Mouse (Mus musculus) midbrain, embryonic 13.5 days (tissue): ENCODE results near the gene Zdhhc1. TPM values are rescaled to one million over a fixed set of nuclear protein-coding genes. Genes with fewer than 3 reads are reported as not detected.

ENCODE experiments used
- ATAC-seq: fragments of 200-750 bp; cut with Nextera tagmentation; 2 replicates; pipeline ENCODE4 v1.8.0; 2017; ENCODE audit warnings: mild to moderate bottlenecking, moderate TSS enrichment, moderate library complexity
- H3K27ac ChIP-seq: fragments of 300-500 bp; sonication (generic); 2 replicates; pipeline ENCODE4 v1.5.1; 2015; ENCODE audit warnings: inconsistent platforms, mild to moderate bottlenecking, moderate library complexity
- H3K27me3 ChIP-seq: fragments of 300-500 bp; sonication (generic); 2 replicates; pipeline ENCODE4 v1.6.1; 2015; ENCODE audit warnings: mild to moderate bottlenecking, inconsistent platforms
- H3K36me3 ChIP-seq: fragments of 300-500 bp; sonication (generic); 2 replicates; pipeline ENCODE4 v1.6.1; 2015; ENCODE audit warnings: mild to moderate bottlenecking, inconsistent platforms
- H3K4me1 ChIP-seq: fragments of 300-500 bp; sonication (generic); replicated peaks from 2 replicates; pipeline ENCODE4 v1.6.1; 2015; ENCODE audit warnings: inconsistent platforms
- H3K4me2 ChIP-seq: fragments of 300-500 bp; sonication (generic); replicated peaks from 2 replicates; pipeline ENCODE4 v1.6.1; 2015; ENCODE audit warnings: moderate library complexity, mild to moderate bottlenecking, inconsistent platforms
- H3K4me3 ChIP-seq: fragments of 300-500 bp; sonication (generic); replicated peaks from 2 replicates; pipeline ENCODE4 v1.5.1; 2015; ENCODE audit warnings: mild to moderate bottlenecking, inconsistent platforms
- H3K9ac ChIP-seq: fragments of 300-500 bp; sonication (generic); replicated peaks from 2 replicates; pipeline ENCODE4 v1.6.1; 2015; ENCODE audit warnings: mild to moderate bottlenecking, inconsistent platforms
- H3K9me3 ChIP-seq: fragments of 300-500 bp; sonication (generic); 2 replicates; pipeline ENCODE4 v1.6.1; 2016; ENCODE audit warnings: mild to moderate bottlenecking, inconsistent platforms
- WGBS: fragments of 180-500 bp; shearing (Covaris S2); methylation state at CpG from one replicate; pipeline ENCODE4 v1.1.7; 2015; 5-methylcytosine and 5-hydroxymethylcytosine counted together
- polyA plus RNA-seq: library from polyadenylated mRNA; unstranded; fragments of >200 nt; fragmentation: Nextera tagmentation; extraction: Ambion mirVana; gene quantifications from 2 replicates; pipeline ENCODE4 v1.2.1, GENCODE M21; 2015

The Zdhhc1 gene
- polyA plus RNA-seq, 1 experiment from 2014 or later: 31.3 TPM

GRCm38 (mm10) chr8:105531774-105532173 lies 35.1 kb upstream of the Zdhhc1 start:
- no peaks in the 10 kb centered on the region for H3K9me3 ChIP-seq
- H3K9ac ChIP-seq: no peak overlapping the region
- no peak overlapping the region for H3K27ac ChIP-seq
- H3K4me3 ChIP-seq: no peak overlapping the region
- peaks cover 59% of the 10 kb centered on the region for H3K36me3 ChIP-seq
- H3K4me2 ChIP-seq: no peak overlapping the region
- ATAC-seq: no peak
- peaks cover 17% of the 10 kb centered on the region for H3K4me1 ChIP-seq
- H3K27me3 ChIP-seq: no peaks in the 10 kb centered on the region
- WGBS: 65% methylated on average over 2 of the region's 2 CpGs

- Histone ChIP-seq H3K4me3 (no peak overlapping the region), H3K27me3 (no peaks in the 10 kb centered on the region), H3K4me1 (peaks cover 17% of the 10 kb centered on the region), H3K4me2 (no peak overlapping the region), H3K9me3 (no peaks in the 10 kb centered on the region), H3K27ac (no peak overlapping the region), H3K36me3 (peaks cover 53% of the 10 kb centered on the region), H3K9ac (no peak overlapping the region)
- WGBS: 79% methylated on average over 3 of the region's 3 CpGs
- no peak for ATAC-seq
Observed at GRCm38 (mm10) chr8:105529271-105529670, 32.6 kb upstream of the Zdhhc1 start.

DNA sequence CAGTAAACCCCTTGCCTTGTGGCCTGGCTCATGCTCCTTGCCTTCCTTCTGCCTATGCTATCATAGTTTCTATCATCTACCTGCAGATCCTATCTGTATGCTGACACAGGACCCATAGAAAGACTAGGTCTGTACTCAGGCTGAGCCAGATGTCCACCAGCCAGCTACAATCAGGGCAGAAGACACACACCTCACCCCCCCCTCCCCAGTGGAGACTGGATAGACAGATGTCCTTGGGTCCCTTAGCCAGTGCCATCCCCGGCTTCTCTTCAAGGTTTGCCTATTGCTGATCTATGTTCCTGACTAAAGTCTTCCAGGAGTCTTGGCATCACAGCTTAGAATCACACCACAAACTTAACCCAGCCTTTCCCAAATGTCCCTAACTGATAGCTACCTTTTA lies 31.5 kb upstream of the Zdhhc1 start:
- peaks cover 61% of the 10 kb centered on the region for H3K36me3 ChIP-seq
- WGBS: 97% methylated on average over 1 of the region's 1 CpGs
- peaks cover 11% of the 10 kb centered on the region for H3K4me1 ChIP-seq
- H3K9me3 ChIP-seq: no peaks in the 10 kb centered on the region
- no peak overlapping the region for H3K9ac ChIP-seq
- H3K27me3 ChIP-seq: no peaks in the 10 kb centered on the region
- no peak overlapping the region for H3K27ac ChIP-seq
- H3K4me3 ChIP-seq: no peak overlapping the region
- no peak overlapping the region for H3K4me2 ChIP-seq
- no peak for ATAC-seq

- Histone ChIP-seq H3K4me3 (no peak overlapping the region), H3K9ac (no peak overlapping the region), H3K4me2 (no peak overlapping the region), H3K27me3 (no peaks in the 10 kb centered on the region), H3K4me1 (0 out of 2 replicates have a peak, but pooled peaks cover 14% of the 10 kb centered on the region), H3K9me3 (no peaks in the 10 kb centered on the region), H3K36me3 (peaks cover 72% of the 10 kb centered on the region), H3K27ac (no peak overlapping the region)
- ATAC-seq: no peak
- 87% methylated on average over 2 of the region's 2 CpGs for whole genome bisulfite sequencing
Observed at GRCm38 (mm10) chr8:105527110-105527509, 30.4 kb upstream of the Zdhhc1 start.

GRCm38 (mm10) chr8:105522890-105523289 lies 26.2 kb upstream of the Zdhhc1 start:
- WGBS: 86% methylated on average over 9 of the region's 9 CpGs
- H3K27ac ChIP-seq: no peak overlapping the region

DNA sequence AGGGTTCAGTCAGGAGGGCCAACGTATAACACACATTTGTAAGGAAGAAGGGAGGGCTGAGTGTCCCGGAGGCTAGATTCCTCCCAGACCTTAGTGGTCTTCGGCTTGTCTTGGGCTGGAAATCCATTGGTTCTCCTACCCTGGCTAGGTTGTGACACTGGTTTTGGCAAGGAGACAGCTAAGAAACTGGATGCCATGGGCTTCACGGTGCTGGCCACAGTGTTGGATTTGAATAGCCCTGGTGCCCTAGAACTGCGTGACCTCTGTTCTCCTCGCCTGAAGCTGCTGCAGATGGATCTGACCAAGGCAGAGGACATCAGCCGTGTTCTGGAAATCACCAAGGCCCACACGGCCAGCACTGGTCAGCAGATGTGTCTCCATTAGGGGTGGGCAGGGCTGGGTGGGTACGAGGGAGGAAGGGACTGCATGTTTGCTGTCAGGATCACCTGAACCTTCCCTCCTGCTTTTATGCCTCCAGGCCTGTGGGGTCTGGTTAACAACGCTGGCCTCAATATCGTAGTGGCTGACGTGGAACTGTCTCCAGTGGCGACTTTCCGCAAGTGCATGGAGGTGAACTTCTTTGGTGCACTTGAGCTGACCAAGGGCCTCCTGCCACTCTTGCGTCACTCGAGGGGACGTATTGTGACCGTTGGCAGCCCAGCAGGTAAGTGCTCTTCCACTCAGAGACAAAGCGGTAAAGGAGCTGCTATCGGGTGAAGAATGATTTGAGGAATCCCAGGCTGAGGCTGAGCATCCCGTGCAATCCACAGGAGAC lies 25.5 kb upstream of the Zdhhc1 start:
- Histone ChIP-seq H3K4me1 (peaks cover 52% of the 10 kb centered on the region), H3K27me3 (peaks cover 9% of the 10 kb centered on the region), H3K4me3 (no peak overlapping the region), H3K4me2 (no peak overlapping the region), H3K9ac (no peak overlapping the region), H3K9me3 (no peaks in the 10 kb centered on the region), H3K27ac (no peak overlapping the region; the same call in 1 of the 2 replicates), H3K36me3 (peaks cover 44% of the 10 kb centered on the region)
- no peak for ATAC-seq
- WGBS: 88% methylated on average over 21 of the region's 21 CpGs

More at GRCm38 (mm10) chr8:105522890-105523289, 26.2 kb upstream of the Zdhhc1 start:
- Histone ChIP-seq H3K4me1 (peaks cover 45% of the 10 kb centered on the region), H3K9me3 (no peaks in the 10 kb centered on the region), H3K4me3 (no peak overlapping the region), H3K36me3 (peaks cover 46% of the 10 kb centered on the region), H3K9ac (no peak overlapping the region), H3K27me3 (peaks cover 2% of the 10 kb centered on the region), H3K4me2 (no peak overlapping the region)
- ATAC-seq: no peak

- Histone ChIP-seq H3K4me2 (peak overlapping the region; percentile 94), H3K9ac (0 out of 2 replicates have a peak overlapping the region, but pooled peaks have one; percentile 24), H3K4me1 (peaks cover 60% of the 10 kb centered on the region), H3K27me3 (peaks cover 18% of the 10 kb centered on the region), H3K9me3 (no peaks in the 10 kb centered on the region), H3K36me3 (peaks cover 38% of the 10 kb centered on the region), H3K4me3 (no peak overlapping the region), H3K27ac (peak overlapping the region; percentile 63)
- 0% methylated on average over 3 of the region's 3 CpGs for WGBS
- peak; percentile 46 for ATAC-seq
Observed at GRCm38 (mm10) chr8:105521061-105521460, 24.4 kb upstream of the Zdhhc1 start.

DNA sequence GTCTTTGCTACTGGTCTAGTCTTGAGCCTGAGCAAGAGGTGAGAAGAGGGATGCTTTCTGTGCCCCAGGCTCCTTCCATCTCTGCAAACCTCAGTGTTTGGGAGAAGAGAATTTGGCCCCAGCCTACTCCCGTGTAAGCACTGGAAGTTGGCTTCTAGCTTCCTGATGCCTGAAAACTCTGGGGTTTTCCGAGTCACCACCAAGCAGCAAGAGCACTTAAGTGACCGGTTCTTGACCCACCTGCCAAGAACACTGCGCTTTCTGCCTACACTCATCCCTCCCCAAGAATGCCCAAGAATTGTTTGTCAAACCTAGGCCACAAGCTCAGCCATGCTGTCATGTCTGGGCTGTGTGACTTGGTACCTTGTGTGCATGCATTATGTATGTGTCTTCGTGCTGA lies 23.8 kb upstream of the Zdhhc1 start:
- H3K4me1 ChIP-seq: peaks cover 61% of the 10 kb centered on the region
- H3K4me2 ChIP-seq: peak overlapping the region; percentile 94
- peak overlapping the region; percentile 63 for H3K27ac ChIP-seq
- 18% methylated on average over 5 of the region's 5 CpGs for WGBS
- no peak for ATAC-seq
- H3K27me3 ChIP-seq: peaks cover 18% of the 10 kb centered on the region
- no peaks in the 10 kb centered on the region for H3K9me3 ChIP-seq
- 0 out of 2 replicates have a peak overlapping the region, but pooled peaks have one; percentile 61 for H3K4me3 ChIP-seq
- no peak overlapping the region for H3K9ac ChIP-seq
- peaks cover 37% of the 10 kb centered on the region for H3K36me3 ChIP-seq

- Histone ChIP-seq H3K4me2 (peak overlapping the region; percentile 94), H3K4me3 (peak overlapping the region; percentile 61), H3K36me3 (peaks cover 28% of the 10 kb centered on the region), H3K4me1 (peaks cover 61% of the 10 kb centered on the region), H3K27ac (peak overlapping the region; percentile 71; the same call in 1 of the 2 replicates), H3K27me3 (peaks cover 25% of the 10 kb centered on the region), H3K9ac (peak overlapping the region; percentile 82), H3K9me3 (no peaks in the 10 kb centered on the region)
- WGBS: 0% methylated on average over 2 of the region's 2 CpGs
- no peak for ATAC-seq
Observed at GRCm38 (mm10) chr8:105519591-105519990, 22.9 kb upstream of the Zdhhc1 start.

DNA sequence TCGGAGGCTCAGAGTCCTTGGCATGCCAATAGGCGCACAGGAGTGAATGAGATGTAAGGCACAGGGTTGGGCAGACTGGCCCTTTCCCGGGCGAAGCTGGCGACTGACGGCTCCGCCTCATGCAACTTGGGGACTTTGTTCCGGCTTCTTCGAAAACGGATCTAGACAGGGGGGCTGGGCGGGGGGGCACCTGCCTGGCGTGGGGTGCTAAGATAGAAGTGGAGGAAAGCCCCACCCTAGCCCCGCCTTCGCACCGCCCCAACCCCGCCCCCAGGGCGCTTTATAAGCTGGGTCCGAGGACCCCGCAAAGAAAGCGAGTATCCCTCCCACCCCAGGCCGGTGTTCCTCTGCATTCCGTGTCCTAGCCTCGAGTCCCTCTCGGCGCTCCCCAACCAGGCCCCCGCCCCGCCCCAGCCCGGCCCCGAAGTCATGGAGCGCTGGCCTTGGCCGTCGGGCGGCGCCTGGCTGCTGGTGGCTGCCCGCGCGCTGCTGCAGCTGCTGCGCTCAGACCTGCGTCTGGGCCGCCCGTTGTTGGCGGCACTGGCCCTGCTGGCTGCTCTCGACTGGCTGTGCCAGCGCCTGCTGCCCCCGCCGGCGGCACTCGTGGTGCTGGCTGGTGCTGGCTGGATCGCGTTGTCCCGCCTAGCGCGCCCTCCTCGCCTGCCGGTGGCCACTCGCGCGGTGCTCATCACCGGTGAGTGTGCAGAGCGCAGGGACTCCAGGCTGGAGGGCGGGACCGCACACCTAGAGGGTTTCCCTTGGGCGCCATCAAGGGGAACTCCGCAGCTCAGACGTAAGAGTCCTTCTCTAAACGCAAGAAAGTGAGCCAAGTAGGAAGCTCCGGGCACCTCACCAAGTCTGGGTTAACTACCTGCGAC lies 22.0 kb upstream of the Zdhhc1 start, which contains the start of gene Hsd11b2:
Hsd11b2 (plus strand) TSS at position 320 of the 878 bp plus-strand sequence.
- H3K27ac ChIP-seq: peak within 1 kb of the TSS; percentile 71

GRCm38 (mm10) chr8:105517346-105517745 lies 20.6 kb upstream of the Zdhhc1 start:
- H3K4me1 ChIP-seq: peaks cover 58% of the 10 kb centered on the region
- peaks cover 26% of the 10 kb centered on the region for H3K27me3 ChIP-seq
- H3K4me3 ChIP-seq: no peak overlapping the region
- H3K9me3 ChIP-seq: no peaks in the 10 kb centered on the region
- H3K36me3 ChIP-seq: peaks cover 6% of the 10 kb centered on the region
- no peak for ATAC-seq
- no peak overlapping the region for H3K9ac ChIP-seq
- H3K27ac ChIP-seq: no peak overlapping the region
- H3K4me2 ChIP-seq: no peak overlapping the region
- 49% methylated on average over 8 of the region's 8 CpGs for WGBS

More for the DNA sequence above, 22.0 kb upstream of the Zdhhc1 start, which contains the start of gene Hsd11b2:
- Histone ChIP-seq H3K4me1 (peaks cover 61% of the 10 kb centered on the region), H3K36me3 (peaks cover 18% of the 10 kb centered on the region), H3K9ac (peak within 1 kb of the TSS; percentile 82), H3K4me2 (peak within 1 kb of the TSS; percentile 94), H3K4me3 (peak within 1 kb of the TSS; percentile 61), H3K27me3 (peaks cover 26% of the 10 kb centered on the region), H3K9me3 (no peaks in the 10 kb centered on the region)
- under 1% methylated on average over 67 of the region's 68 CpGs for WGBS
- peak; percentile 67 for ATAC-seq
